Comparison of ENCODE assay signal across 15 mouse cellular contexts in the genomic region with DNA sequence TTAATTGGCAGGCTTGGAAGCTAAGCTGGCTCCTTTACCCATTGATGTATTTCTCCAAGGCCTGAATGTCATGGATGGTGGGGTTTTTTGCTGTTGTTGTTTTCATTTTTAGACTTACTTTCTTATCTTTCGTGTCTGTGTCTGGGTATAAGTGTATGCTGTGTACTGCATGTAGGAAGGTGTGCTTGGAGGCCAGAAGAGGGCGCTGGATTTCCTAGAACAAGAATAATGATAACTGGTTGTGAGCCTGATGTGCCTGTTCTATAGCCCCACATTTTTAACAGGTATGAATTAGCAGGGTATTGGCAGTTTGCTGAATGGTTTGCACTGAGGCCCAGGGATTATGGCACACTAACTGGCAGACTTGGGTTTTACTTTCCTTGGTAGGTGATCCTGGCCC. TPM values are rescaled to one million over a fixed set of nuclear protein-coding genes. Genes with fewer than 3 reads are reported as not detected.
"Had no signal": no experiment of that assay in that cellular context is flagged by ENCODE, and none has a peak within 500 bp of the region (broad histone marks: within the 10 kb centered on the region; RNA-seq: fewer than 3 reads in every experiment).

No protein-coding gene starts in this region.

- H3K27ac ChIP-seq: kidney, postnatal 0 days; limb, embryonic 10.5 days; limb, embryonic 13.5 days; liver, embryonic 13.5 days; macrophage; midbrain, embryonic 13.5 days had no signal

- H3K4me2 ChIP-seq: limb, embryonic 13.5 days; liver, embryonic 13.5 days; lung, embryonic 14.5 days; midbrain, embryonic 13.5 days had no signal

- H3K9me3 ChIP-seq: limb, embryonic 10.5 days; liver, embryonic 13.5 days; midbrain, embryonic 13.5 days had no signal

- H3K27me3 ChIP-seq: limb, embryonic 13.5 days; liver, embryonic 13.5 days; midbrain, embryonic 13.5 days had no signal

- DNase-seq: kidney, adult 2 months; kidney, postnatal 25 days; liver; liver, embryonic 13.5 days; liver, postnatal 0 days; lung, embryonic 14.5 days; right cerebral cortex, postnatal 4 days; thymus, adult 18-20 months; thymus, postnatal 36 days had no signal

- H3K4me3 ChIP-seq: limb, embryonic 10.5 days; limb, embryonic 13.5 days; liver, embryonic 13.5 days; midbrain, embryonic 13.5 days had no signal

- ATAC-seq: liver, postnatal 0 days; midbrain, embryonic 13.5 days; midbrain, embryonic 16.5 days had no signal

- H3K4me1 ChIP-seq: limb, embryonic 10.5 days; limb, embryonic 13.5 days; liver, embryonic 13.5 days; midbrain, embryonic 13.5 days had no signal

- H3K9ac ChIP-seq: limb, embryonic 13.5 days; liver, embryonic 13.5 days; liver, postnatal 0 days; lung, embryonic 14.5 days; midbrain, embryonic 13.5 days had no signal

RNA-seq across cellular contexts. Expression of a gene that starts 49.8 kb away (rescaled TPM):
- polyA plus RNA-seq: macrophage; midbrain, embryonic 13.5 days had no signal
